Mouse (Mus musculus) lung, postnatal 0 days (tissue): Measurements from ENCODE around the gene Ino80b.

ENCODE experiments used
- CTCF ChIP-seq: IDR thresholded peaks from 2 replicates; pipeline ENCODE4 v1.5.1; 2016; ENCODE audit warnings: antibody characterized with exemption, mild to moderate bottlenecking
- EP300 ChIP-seq: IDR thresholded peaks from 2 replicates; pipeline ENCODE4 v1.6.1; 2016; ENCODE audit warnings: antibody characterized with exemption, mild to moderate bottlenecking, control low read depth

- peak; percentile 68 for TF ChIP-seq CTCF
- TF ChIP-seq EP300 = no peak
Measured at GRCm38 (mm10) chr6:83101688-83102556, 23.3 kb downstream of the Ino80b start.
